Mouse (Mus musculus) ES-E14 (cell line): Measurements from ENCODE around the gene Cacna1e.

Source experiments
- HCFC1 ChIP-seq: IDR thresholded peaks from 2 replicates; pipeline ENCODE4 v1.6.1; 2012; ENCODE audit warnings: low read length, inconsistent platforms, borderline replicate concordance; ENCODE audit not compliant: insufficient read depth
- ZNF384 ChIP-seq: IDR thresholded peaks from 2 replicates; pipeline ENCODE4 v1.6.1; 2012; ENCODE audit warnings: low read depth, low read length, inconsistent platforms

DNA sequence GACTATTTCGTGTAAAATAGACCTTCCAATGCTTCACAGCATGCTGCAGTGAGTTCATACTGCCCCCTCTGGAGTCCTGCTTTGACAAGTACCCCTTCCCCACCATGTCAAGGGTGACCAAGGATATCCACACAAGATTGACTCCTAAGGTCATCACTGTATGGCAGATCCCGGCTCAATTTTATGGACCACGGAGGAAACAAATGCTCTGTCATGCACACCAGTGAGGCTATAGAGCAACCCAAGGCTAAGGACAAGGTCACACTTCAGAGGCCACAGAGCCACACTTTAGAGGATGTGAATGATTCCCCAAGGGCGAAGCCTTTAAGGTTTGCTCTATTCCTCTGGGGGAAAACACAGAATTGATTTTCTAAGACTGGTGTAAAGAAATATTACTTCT is 410.1 kb downstream of the Cacna1e start:
- TF ChIP-seq ZNF384 (no peak), HCFC1 (no peak)
